Mouse (Mus musculus): Measurements from ENCODE around the gene Ak3. TPM values are rescaled to one million over a fixed set of nuclear protein-coding genes. Genes with fewer than 3 reads are reported as not detected.

The Ak3 gene
- polyA plus RNA-seq, 1 experiment from 2014 or later = 85.3 TPM

GRCm38 (mm10) chr19:28991391-28991790 is 56.4 kb downstream of the Ak3 start:
- ATAC-seq (ENCODE audit: insufficient number of reproducible peaks, low FRiP score, low TSS enrichment, low read depth) = no peak
- H3K9me3 ChIP-seq (replicated peaks) = no peaks in the 10 kb centered on the region
- H3K9ac ChIP-seq = 0 out of 2 replicates have a peak overlapping the region, but pooled peaks have one; percentile 86
- H3K4me3 ChIP-seq (replicated peaks) = peak overlapping the region; percentile 96
- peaks cover 10% of the 10 kb centered on the region for H3K4me1 ChIP-seq
- H3K27me3 ChIP-seq = no peaks in the 10 kb centered on the region
- WGBS = 65% methylated on average over 5 of the region's 5 CpGs
- H3K4me2 ChIP-seq (replicated peaks) = peak overlapping the region; percentile 71
- peak overlapping the region; percentile 93; the same call in 1 of the 2 replicates for H3K27ac ChIP-seq (replicated peaks)
- H3K36me3 ChIP-seq = peaks cover 23% of the 10 kb centered on the region

GRCm38 (mm10) chr19:28990590-28991221 is 57.1 kb downstream of the Ak3 start:
- Histone ChIP-seq H3K4me1 (peaks cover 10% of the 10 kb centered on the region), H3K36me3 (peaks cover 17% of the 10 kb centered on the region), H3K9ac (peak overlapping the region; percentile 86), H3K4me2 (replicated peaks) (peak overlapping the region; percentile 71), H3K27ac (replicated peaks) (peak overlapping the region; percentile 93), H3K9me3 (replicated peaks) (no peaks in the 10 kb centered on the region), H3K27me3 (no peaks in the 10 kb centered on the region), H3K4me3 (replicated peaks) (peak overlapping the region; percentile 96)
- WGBS = under 1% methylated on average over 41 of the region's 41 CpGs
- ATAC-seq (ENCODE audit: insufficient number of reproducible peaks, low FRiP score, low TSS enrichment, low read depth) = peak; percentile 40

- no peaks in the 10 kb centered on the region for H3K27me3 ChIP-seq
- no peaks in the 10 kb centered on the region for H3K9me3 ChIP-seq (replicated peaks)
- H3K27ac ChIP-seq (replicated peaks) = peak within 1 kb of the TSS; percentile 93
- peak within 1 kb of the TSS; percentile 96 for H3K4me3 ChIP-seq (replicated peaks)
- H3K4me1 ChIP-seq = peaks cover 10% of the 10 kb centered on the region
- peak; percentile 94 for ATAC-seq (ENCODE audit: insufficient number of reproducible peaks, low FRiP score, low TSS enrichment, low read depth)
- peaks cover 12% of the 10 kb centered on the region; the same call in 1 of the 2 replicates for H3K36me3 ChIP-seq
- H3K9ac ChIP-seq = peak within 1 kb of the TSS; percentile 86
- H3K4me2 ChIP-seq (replicated peaks) = peak within 1 kb of the TSS; percentile 71
- under 1% methylated on average over 37 of the region's 37 CpGs for WGBS
Measured at GRCm38 (mm10) chr19:28990194-28990589, 57.6 kb downstream of the Ak3 start, which contains the start of gene Cdc37l1. Gene Cdc37l1, plus strand, starts transcription at chr19:28990352.

- no peak for ATAC-seq (ENCODE audit: insufficient number of reproducible peaks, low FRiP score, low TSS enrichment, low read depth)
- H3K4me3 ChIP-seq (replicated peaks) = peak overlapping the region; percentile 96
- H3K27me3 ChIP-seq = no peaks in the 10 kb centered on the region
- H3K9me3 ChIP-seq (replicated peaks) = no peaks in the 10 kb centered on the region
- peak overlapping the region; percentile 93; the same call in 1 of the 2 replicates for H3K27ac ChIP-seq (replicated peaks)
- H3K36me3 ChIP-seq = 0 out of 2 replicates have a peak, but pooled peaks cover 5% of the 10 kb centered on the region
- H3K4me2 ChIP-seq (replicated peaks) = peak overlapping the region; percentile 71
- 62% methylated on average over 8 of the region's 8 CpGs for WGBS
- peak overlapping the region; percentile 86 for H3K9ac ChIP-seq
- H3K4me1 ChIP-seq = peaks cover 10% of the 10 kb centered on the region
Measured at GRCm38 (mm10) chr19:28989515-28989914, 58.2 kb downstream of the Ak3 start.

GRCm38 (mm10) chr19:28982617-28983016 is 65.1 kb downstream of the Ak3 start:
- no peaks in the 10 kb centered on the region for H3K27me3 ChIP-seq
- no peaks in the 10 kb centered on the region for H3K9me3 ChIP-seq (replicated peaks)
- no peak overlapping the region for H3K27ac ChIP-seq (replicated peaks)
- H3K36me3 ChIP-seq = no peaks in the 10 kb centered on the region
- no peak for ATAC-seq (ENCODE audit: insufficient number of reproducible peaks, low FRiP score, low TSS enrichment, low read depth)
- H3K9ac ChIP-seq = no peak overlapping the region
- H3K4me1 ChIP-seq = no peaks in the 10 kb centered on the region
- H3K4me2 ChIP-seq (replicated peaks) = no peak overlapping the region
- 72% methylated on average over 7 of the region's 7 CpGs for WGBS
- no peak overlapping the region for H3K4me3 ChIP-seq (replicated peaks)

- Histone ChIP-seq H3K27me3 (no peaks in the 10 kb centered on the region), H3K9me3 (replicated peaks) (no peaks in the 10 kb centered on the region), H3K36me3 (no peaks in the 10 kb centered on the region), H3K4me2 (replicated peaks) (peak overlapping the region; percentile 77), H3K4me3 (replicated peaks) (peak overlapping the region; percentile 36), H3K9ac (peak overlapping the region; percentile 26; the same call in 1 of the 2 replicates), H3K4me1 (0 out of 2 replicates have a peak, but pooled peaks cover 3% of the 10 kb centered on the region), H3K27ac (replicated peaks) (no peak overlapping the region)
- ATAC-seq (ENCODE audit: insufficient number of reproducible peaks, low FRiP score, low TSS enrichment, low read depth) = no peak
- WGBS = 17% methylated on average over 35 of the region's 35 CpGs
Measured at GRCm38 (mm10) chr19:28974862-28975611, 72.7 kb downstream of the Ak3 start.

Other genes with a start within 250 kb of the Ak3 start
- gene Slc1a1, start 212.9 kb downstream of the Ak3 start, polyA plus RNA-seq (2015; fragmentation: Nextera tagmentation; extraction: Ambion mirVana) = 2.1 and 2.2 TPM in 2 replicates
- gene Plpp6, start 84.0 kb downstream of the Ak3 start, polyA plus RNA-seq (2015; fragmentation: Nextera tagmentation; extraction: Ambion mirVana) = 7.3 and 9.1 TPM in 2 replicates
- 2.4 and 3.6 TPM in 2 replicates for gene 4430402I18Rik, start 80.2 kb downstream of the Ak3 start, polyA plus RNA-seq (2015; fragmentation: Nextera tagmentation; extraction: Ambion mirVana)
- gene Cdc37l1, start 57.6 kb downstream of the Ak3 start, polyA plus RNA-seq (2015; fragmentation: Nextera tagmentation; extraction: Ambion mirVana) = 37.1 and 38.6 TPM in 2 replicates
- gene Rcl1, start 53.4 kb upstream of the Ak3 start, polyA plus RNA-seq (2015; fragmentation: Nextera tagmentation; extraction: Ambion mirVana) = 47.1 and 48.3 TPM in 2 replicates
- gene Jak2, start 203.9 kb upstream of the Ak3 start, polyA plus RNA-seq (2015; fragmentation: Nextera tagmentation; extraction: Ambion mirVana) = 11.7 and 11.8 TPM in 2 replicates